Mouse (Mus musculus) CH12.LX (cell line): Measurements from ENCODE around the gene Vstm2l.

ENCODE experiments used
- CTCF ChIP-seq, 2 experiments: IDR thresholded peaks in 1 of 2; conservative IDR thresholded peaks in 1 of 2; 2 replicates each; pipeline ENCODE4 v1.5.1; 2011 to 2012; ENCODE audit warnings: low read depth in 2 of 2, low read length in 2 of 2, improper control_type of control experiment in 1 of 2, inconsistent platforms in 1 of 2, mild to moderate bottlenecking in 1 of 2, moderate library complexity in 1 of 2
- E2F4 ChIP-seq: IDR thresholded peaks from 2 replicates; pipeline ENCODE4 v1.6.1; 2011; ENCODE audit warnings: low read depth, low read length, improper control_type of control experiment; ENCODE audit not compliant: insufficient replicate concordance
- ETS1 ChIP-seq: conservative IDR thresholded peaks from 2 replicates; pipeline ENCODE4 v1.6.1; 2012; ENCODE audit warnings: low read depth, mild to moderate bottlenecking, inconsistent platforms, low read length, improper control_type of control experiment, moderate library complexity
- KAT2A ChIP-seq: IDR thresholded peaks from 2 replicates; pipeline ENCODE4 v1.6.1; 2012; ENCODE audit warnings: low read length, improper control_type of control experiment, inconsistent platforms; ENCODE audit not compliant: insufficient replicate concordance
- MAX ChIP-seq: IDR thresholded peaks from 2 replicates; pipeline ENCODE4 v1.6.1; 2011; ENCODE audit warnings: low read length, improper control_type of control experiment
- MYC ChIP-seq: IDR thresholded peaks from 2 replicates; pipeline ENCODE4 v1.6.1; 2011; ENCODE audit warnings: low read depth, mild to moderate bottlenecking, improper control_type of control experiment, low read length
- POLR2AphosphoS2 ChIP-seq: IDR thresholded peaks from 2 replicates; pipeline ENCODE4 v1.6.1; 2011; ENCODE audit warnings: low read depth, low read length, improper control_type of control experiment
- TCF12 ChIP-seq: IDR thresholded peaks from 2 replicates; pipeline ENCODE4 v1.6.1; 2014; ENCODE audit warnings: low read depth, mild to moderate bottlenecking, inconsistent platforms, low read length, improper control_type of control experiment
- ZKSCAN1 ChIP-seq: IDR thresholded peaks from 2 replicates; pipeline ENCODE4 v1.6.1; 2012; ENCODE audit warnings: low read depth, inconsistent platforms, low read length, improper control_type of control experiment, borderline replicate concordance

DNA sequence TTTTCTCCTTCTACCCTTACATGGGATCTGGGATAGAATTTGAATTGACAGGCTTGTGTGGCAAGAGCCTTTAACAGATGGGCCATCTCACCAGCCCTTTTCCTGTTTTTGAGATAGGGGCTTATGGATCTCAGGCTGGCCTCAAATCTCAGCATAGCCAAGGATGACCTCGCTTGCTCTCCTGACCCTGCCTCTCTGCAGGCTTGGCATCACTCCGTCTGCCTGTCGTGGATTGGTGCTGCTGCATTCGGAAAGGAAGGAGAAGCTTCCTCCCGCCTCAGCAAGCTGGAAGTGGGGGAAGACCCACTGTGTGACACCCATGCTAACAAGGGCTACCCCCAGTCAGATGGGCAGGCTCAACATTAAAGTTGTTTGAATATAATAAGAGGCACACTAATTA is 64.8 kb downstream of the Vstm2l start:
- TF ChIP-seq CTCF (conservative IDR thresholded peaks at IDR 0.05 in 1 of 2, IDR thresholded peaks at IDR 0.05 in 1 of 2; ENCODE audit: low read depth in 2 of 2, low read length in 2 of 2) (no peak), E2F4 (no peak), KAT2A (no peak), ZKSCAN1 (no peak), MYC (no peak), MAX (no peak), ETS1 (no peak), TCF12 (no peak), POLR2AphosphoS2 (no peak)
